Mouse (Mus musculus) layer of hippocampus, adult 9-10 months (tissue): ENCODE results near the gene Olfr960.
A peak's percentile ranks its signal among the peaks of the same experiment; 100 is the strongest.

Experiments used
- DNase-seq: peaks from one replicate; pipeline ENCODE4 v3.0.0; 2022; ENCODE audit warnings: low spot score

Gene Olfr960

GRCm38 (mm10) chr9:39621073-39621472 lies at the start of gene Olfr960:
Gene Olfr960, plus strand, starts transcription at chr9:39621373.
- DNase-seq = no peak

GRCm38 (mm10) chr9:39575469-39575868 lies 45.7 kb upstream of the Olfr960 start, which contains the start of gene Olfr959:
Gene Olfr959, minus strand, starts transcription at chr9:39575569.
- DNase-seq = no peak

- no peak for DNase-seq
Observed at GRCm38 (mm10) chr9:39577050-39577449, 44.1 kb upstream of the Olfr960 start.

GRCm38 (mm10) chr9:39602536-39603332 lies 18.4 kb upstream of the Olfr960 start:
- DNase-seq = no peak

- no peak for DNase-seq
Observed at GRCm38 (mm10) chr9:39603333-39603845, 17.8 kb upstream of the Olfr960 start.

GRCm38 (mm10) chr9:39603999-39604453 lies 17.1 kb upstream of the Olfr960 start, which contains the start of gene AW551984:
Gene AW551984, minus strand, starts transcription at chr9:39604403.
- DNase-seq = no peak

GRCm38 (mm10) chr9:39608497-39608896 lies 12.7 kb upstream of the Olfr960 start:
- DNase-seq = no peak

- DNase-seq = no peak
Observed at GRCm38 (mm10) chr9:39610355-39610754, 10.8 kb upstream of the Olfr960 start, which contains the start of gene Olfr148. Gene Olfr148, plus strand, starts transcription at chr9:39610655.

- no peak for DNase-seq
Observed at GRCm38 (mm10) chr9:39611953-39612352, 9.2 kb upstream of the Olfr960 start.

- DNase-seq = no peak
Observed at GRCm38 (mm10) chr9:39623783-39624182, 2.6 kb downstream of the Olfr960 start.

GRCm38 (mm10) chr9:39624711-39625110 lies 3.5 kb downstream of the Olfr960 start:
- no peak for DNase-seq

GRCm38 (mm10) chr9:39629069-39629468 lies 7.9 kb downstream of the Olfr960 start:
- DNase-seq = no peak

- DNase-seq = peak; percentile 18
Observed at GRCm38 (mm10) chr9:39633913-39634594, 12.9 kb downstream of the Olfr960 start.

- no peak for DNase-seq
Observed at GRCm38 (mm10) chr9:39644785-39645184, 23.6 kb downstream of the Olfr960 start, which contains the start of gene Olfr961. Gene Olfr961, plus strand, starts transcription at chr9:39645085.

- no peak for DNase-seq
Observed at GRCm38 (mm10) chr9:39647382-39647781, 26.2 kb downstream of the Olfr960 start.

GRCm38 (mm10) chr9:39654756-39655396 lies 33.7 kb downstream of the Olfr960 start:
- DNase-seq = peak; percentile 20

- DNase-seq = no peak
Observed at GRCm38 (mm10) chr9:39666905-39667304, 45.7 kb downstream of the Olfr960 start, which contains the start of gene Olfr963. Gene Olfr963, plus strand, starts transcription at chr9:39667205.

- no peak for DNase-seq
Observed at GRCm38 (mm10) chr9:39669723-39670122, 48.5 kb downstream of the Olfr960 start.
